Mouse (Mus musculus): ENCODE data around the gene Fam76a. TPM values are rescaled to one million over a fixed set of nuclear protein-coding genes. Genes with fewer than 3 reads are reported as not detected.

Fam76a gene
- total and polyA plus RNA-seq, 2 experiments from 2014 or later = 19.7 to 39.6 TPM

DNA sequence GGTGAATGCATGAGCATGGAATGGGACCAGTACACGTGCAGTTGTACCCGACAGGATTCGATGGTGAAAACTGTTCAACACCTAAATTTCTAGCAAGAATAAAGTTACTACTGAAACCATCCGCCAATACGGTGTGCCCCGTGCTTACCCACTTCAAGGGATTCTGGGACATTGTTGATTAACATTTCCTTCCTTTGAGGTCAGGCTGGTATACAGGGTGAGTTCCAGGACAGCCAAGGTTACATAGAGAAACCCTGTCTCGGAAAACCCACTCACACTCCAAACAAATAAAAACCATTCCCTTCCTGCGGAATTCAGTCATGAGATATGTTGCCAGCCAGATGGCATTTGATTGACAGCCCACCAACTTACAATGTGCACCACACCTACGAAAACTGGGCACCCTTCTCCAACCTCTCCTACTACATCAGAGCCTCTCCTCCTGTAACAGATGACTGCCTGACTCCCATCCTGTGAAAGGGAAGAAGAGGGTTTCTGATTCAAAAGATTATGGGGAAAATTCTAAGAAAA lies 37.4 kb downstream of the Fam76a start:
- DNase-seq (ENCODE audit: low spot score) (no peak), ATAC-seq (ENCODE audit: insufficient read depth, low read depth) (no peak)
- WGBS = 8% methylated on average over 9 of the region's 9 CpGs

DNA sequence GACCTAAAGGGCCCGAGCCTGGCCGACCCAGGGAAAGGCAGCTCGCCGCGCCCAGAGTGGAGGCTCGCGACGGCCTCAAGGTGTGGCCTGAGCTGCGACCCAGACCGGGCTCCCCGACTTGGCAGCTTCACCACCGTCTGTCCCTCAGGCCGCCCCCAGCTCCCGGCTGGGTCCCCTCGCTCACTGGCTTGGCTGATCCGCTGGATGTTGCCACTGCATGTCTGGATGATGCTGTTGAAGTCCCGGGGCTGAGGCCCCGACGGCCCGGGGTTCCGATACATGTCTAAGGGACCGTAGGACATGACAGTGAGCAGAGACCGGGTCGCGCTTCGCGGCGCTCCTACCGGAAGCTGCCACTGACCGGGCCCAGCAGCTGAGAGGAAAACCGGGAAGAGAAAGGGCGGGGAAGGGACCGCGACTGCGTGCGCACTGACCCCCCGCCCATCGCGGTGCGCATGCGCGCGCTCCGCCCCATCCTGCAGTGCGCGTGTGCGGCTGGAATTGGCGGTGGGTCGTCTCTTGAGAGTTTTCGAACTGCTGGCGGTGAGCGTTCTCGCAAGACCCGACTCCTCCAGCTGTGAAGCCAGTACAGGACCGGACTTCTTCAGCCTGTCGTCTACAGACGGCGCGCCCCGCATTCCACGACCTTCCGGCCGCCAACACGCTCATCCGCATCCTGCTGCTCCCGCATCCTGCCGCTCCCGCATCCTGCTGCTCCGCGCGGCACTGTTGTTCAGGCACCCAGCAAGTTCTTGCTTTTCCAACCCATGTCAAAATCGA lies 38.1 kb downstream of the Fam76a start, which contains the start of gene Stx12:
TSS of gene Stx12 (minus strand) at position 446 of the 780 bp plus-strand sequence.
- peak within 1 kb of the TSS; percentile 90 for H3K27ac ChIP-seq (ENCODE audit: low read depth)
- peak; percentile 90 for DNase-seq (ENCODE audit: low spot score)
- H3K4me3 ChIP-seq (ENCODE audit: low read depth, low read length) = peak within 1 kb of the TSS; percentile 74
- H3K4me1 ChIP-seq (ENCODE audit: control insufficient read depth, insufficient read depth) = peaks cover 20% of the 10 kb centered on the region
- peak; percentile 96 for ATAC-seq (ENCODE audit: insufficient read depth, low read depth)
- peak within 1 kb of the TSS; percentile 88 for H3K4me2 ChIP-seq (ENCODE audit: low read depth, low read length)
- peak within 1 kb of the TSS; percentile 81 for H3K9ac ChIP-seq (replicated peaks; ENCODE audit: low read depth, low read length)
- WGBS = under 1% methylated on average over 72 of the region's 72 CpGs
- no peak for TF ChIP-seq CTCF (IDR thresholded peaks at IDR 0.05; ENCODE audit: low read depth)
- TF ChIP-seq EP300 (IDR thresholded peaks at IDR 0.05; ENCODE audit: low read depth) = 0 out of 2 replicates have a peak, but pooled peaks have one; percentile 15
- 0 out of 2 replicates have a peak, but pooled peaks cover 4% of the 10 kb centered on the region for H3K36me3 ChIP-seq (replicated peaks; ENCODE audit: control insufficient read depth, insufficient read depth, low read length)
- H3K27me3 ChIP-seq (ENCODE audit: control insufficient read depth, insufficient read depth, low read length) = no peaks in the 10 kb centered on the region
- H3K9me3 ChIP-seq (replicated peaks; ENCODE audit: control insufficient read depth, low read length) = no peaks in the 10 kb centered on the region

More for the DNA sequence above, 37.4 kb downstream of the Fam76a start:
- TF ChIP-seq CTCF (IDR thresholded peaks at IDR 0.05; ENCODE audit: low read depth) (no peak), EP300 (IDR thresholded peaks at IDR 0.05; ENCODE audit: low read depth) (no peak)
- Histone ChIP-seq H3K9ac (replicated peaks; ENCODE audit: low read depth, low read length) (peak overlapping the region; percentile 81), H3K4me1 (ENCODE audit: control insufficient read depth, insufficient read depth) (peaks cover 20% of the 10 kb centered on the region), H3K9me3 (replicated peaks; ENCODE audit: control insufficient read depth, low read length) (no peaks in the 10 kb centered on the region), H3K36me3 (replicated peaks; ENCODE audit: control insufficient read depth, insufficient read depth, low read length) (0 out of 2 replicates have a peak, but pooled peaks cover 4% of the 10 kb centered on the region), H3K4me2 (ENCODE audit: low read depth, low read length) (peak overlapping the region; percentile 88), H3K27ac (ENCODE audit: low read depth) (peak overlapping the region; percentile 90), H3K4me3 (ENCODE audit: low read depth, low read length) (peak overlapping the region; percentile 74), H3K27me3 (ENCODE audit: control insufficient read depth, insufficient read depth, low read length) (no peaks in the 10 kb centered on the region)

DNA sequence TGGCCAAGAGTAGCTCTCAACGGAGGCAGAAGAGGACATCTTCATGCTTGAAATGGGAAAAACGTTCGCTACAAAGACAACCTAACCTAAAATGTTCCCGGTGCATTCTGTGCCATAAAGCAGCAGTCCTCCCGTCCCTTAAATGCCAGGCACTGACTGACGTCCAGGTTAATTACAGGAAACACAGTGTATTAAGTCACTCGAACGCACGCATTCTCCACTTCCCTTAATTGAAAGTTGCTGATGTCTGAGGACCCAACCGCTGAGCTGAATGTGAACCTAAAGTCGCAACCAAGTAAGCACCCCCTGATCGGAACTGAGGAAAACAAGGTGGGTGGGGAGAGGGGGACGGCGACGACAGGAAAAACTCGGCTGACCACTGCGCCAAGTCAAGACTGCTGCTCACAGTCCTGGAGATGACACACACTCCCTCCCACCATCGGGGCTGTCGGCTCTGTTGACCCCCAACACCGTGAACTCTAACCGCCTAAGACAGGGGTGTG lies 38.7 kb downstream of the Fam76a start:
- 0 out of 2 replicates have a peak, but pooled peaks cover 4% of the 10 kb centered on the region for H3K36me3 ChIP-seq (replicated peaks; ENCODE audit: control insufficient read depth, insufficient read depth, low read length)
- peak overlapping the region; percentile 81 for H3K9ac ChIP-seq (replicated peaks; ENCODE audit: low read depth, low read length)
- no peaks in the 10 kb centered on the region for H3K9me3 ChIP-seq (replicated peaks; ENCODE audit: control insufficient read depth, low read length)
- peak overlapping the region; percentile 88 for H3K4me2 ChIP-seq (ENCODE audit: low read depth, low read length)
- H3K27ac ChIP-seq (ENCODE audit: low read depth) = peak overlapping the region; percentile 90
- peak; percentile 21 for DNase-seq (ENCODE audit: low spot score)
- H3K27me3 ChIP-seq (ENCODE audit: control insufficient read depth, insufficient read depth, low read length) = no peaks in the 10 kb centered on the region
- under 1% methylated on average over 21 of the region's 21 CpGs for WGBS
- 0 out of 2 replicates have a peak, but pooled peaks have one; percentile 9 for TF ChIP-seq EP300 (IDR thresholded peaks at IDR 0.05; ENCODE audit: low read depth)
- TF ChIP-seq CTCF (IDR thresholded peaks at IDR 0.05; ENCODE audit: low read depth) = no peak
- no peak for ATAC-seq (ENCODE audit: insufficient read depth, low read depth)
- peaks cover 20% of the 10 kb centered on the region for H3K4me1 ChIP-seq (ENCODE audit: control insufficient read depth, insufficient read depth)
- H3K4me3 ChIP-seq (ENCODE audit: low read depth, low read length) = peak overlapping the region; percentile 74

DNA sequence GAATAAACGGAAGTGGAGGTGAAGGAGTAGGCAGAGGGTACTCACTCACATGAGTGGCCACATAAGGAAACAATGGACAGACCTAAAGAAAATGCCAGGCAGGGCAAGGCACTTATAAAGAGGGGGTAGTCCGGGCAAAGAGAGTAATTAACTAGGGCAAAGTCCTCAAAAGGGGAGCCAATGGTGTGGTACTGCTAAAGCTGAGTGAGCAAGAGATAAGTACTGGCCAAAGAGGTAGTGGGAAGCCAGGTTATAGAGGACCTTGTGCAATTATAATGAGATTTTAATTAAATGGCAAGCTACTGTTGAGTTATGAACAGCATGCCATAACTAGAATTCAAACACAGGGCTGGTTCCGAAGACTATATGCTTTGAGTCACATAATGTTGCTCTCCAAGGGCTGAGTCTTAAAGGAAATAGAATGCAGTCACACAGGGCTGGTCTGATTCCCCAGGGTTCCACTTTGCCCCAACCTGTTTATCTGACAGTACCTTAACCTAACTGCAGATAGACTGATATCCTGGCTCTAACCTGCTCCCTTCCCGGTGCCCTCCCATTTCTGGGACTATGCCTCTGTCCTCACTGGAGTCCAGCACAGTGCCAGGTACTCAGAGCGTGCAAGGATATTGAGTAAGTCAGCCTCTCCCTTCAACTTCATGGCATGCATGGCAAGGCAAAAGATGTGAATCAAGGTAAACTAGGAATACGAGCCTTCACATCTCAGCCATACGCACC lies 47.8 kb downstream of the Fam76a start:
- 70% methylated on average over 7 of the region's 7 CpGs for WGBS
- no peaks in the 10 kb centered on the region for H3K27me3 ChIP-seq (ENCODE audit: control insufficient read depth, insufficient read depth, low read length)
- H3K27ac ChIP-seq (ENCODE audit: low read depth) = peak overlapping the region; percentile 49; the same call in 1 of the 2 replicates
- no peak overlapping the region for H3K9ac ChIP-seq (replicated peaks; ENCODE audit: low read depth, low read length)
- TF ChIP-seq EP300 (IDR thresholded peaks at IDR 0.05; ENCODE audit: low read depth) = no peak
- ATAC-seq (ENCODE audit: insufficient read depth, low read depth) = no peak
- H3K36me3 ChIP-seq (replicated peaks; ENCODE audit: control insufficient read depth, insufficient read depth, low read length) = peaks cover 19% of the 10 kb centered on the region
- H3K9me3 ChIP-seq (replicated peaks; ENCODE audit: control insufficient read depth, low read length) = no peaks in the 10 kb centered on the region
- H3K4me1 ChIP-seq (ENCODE audit: control insufficient read depth, insufficient read depth) = 0 out of 2 replicates have a peak, but pooled peaks cover 6% of the 10 kb centered on the region
- no peak for DNase-seq (ENCODE audit: low spot score)
- no peak overlapping the region for H3K4me2 ChIP-seq (ENCODE audit: low read depth, low read length)
- no peak overlapping the region for H3K4me3 ChIP-seq (ENCODE audit: low read depth, low read length)
